Mouse (Mus musculus) left cerebral cortex, postnatal 25 days (tissue): ENCODE data around the gene Copz1. TPM values are rescaled to one million over a fixed set of nuclear protein-coding genes. Genes with fewer than 3 reads are reported as not detected.

Experiments
- microRNA-seq, 2 experiments: library from miRNA; unstranded; fragments of <30 nt; microRNA quantifications; one replicate each; pipeline ENCODE4 v1.2.0; 2022
- total RNA-seq, 2 experiments: library from RNA; stranded (reverse); gene quantifications; 2 replicates each; pipeline ENCODE4 v1.2.3; 2021

Gene Copz1
- total RNA-seq, 2 experiments from 2014 or later: 101 to 102 TPM

Small RNA genes lying within 50 kb of the gene (microRNA-seq; reads per million reads assigned to microRNA genes)
- gene Mir148b: 88.0 to 188 reads per million in 2 experiments

Other genes with a start within 250 kb of the Copz1 start
- 10 to 100 TPM; 19.2 to 20.9 TPM for gene Smug1, start 105.6 kb upstream of the Copz1 start, total RNA-seq
- gene Cbx5, start 32.9 kb upstream of the Copz1 start, total RNA-seq: 100 to 1,000 TPM; 173 to 187 TPM
- gene Hnrnpa1, start 32.3 kb upstream of the Copz1 start, total RNA-seq: 100 to 1,000 TPM; 218 to 219 TPM
- gene Nfe2, start 14.3 kb upstream of the Copz1 start, total RNA-seq: not detected
- under 1 TPM; 0.69 to 0.94 TPM for gene Gpr84, start 37.9 kb downstream of the Copz1 start, total RNA-seq
- gene Zfp385a, start 67.4 kb downstream of the Copz1 start, total RNA-seq: 10 to 100 TPM; 62.4 to 64.8 TPM
- gene Itga5, start 94.0 kb downstream of the Copz1 start, total RNA-seq: 1 to 10 TPM; 2.3 to 5.4 TPM
- gene Gtsf1, start 157.8 kb downstream of the Copz1 start, total RNA-seq: under 1 TPM in 1 of 2 experiments, not detected in 1; 0.73 TPM
- not detected for gene Gtsf2, start 175.8 kb downstream of the Copz1 start, total RNA-seq
- 10 to 100 TPM; 10.6 to 11.5 TPM for gene Nckap1l, start 181.1 kb downstream of the Copz1 start, total RNA-seq
- gene Pde1b, start 230.3 kb downstream of the Copz1 start, total RNA-seq: 100 to 1,000 TPM; 124 to 227 TPM